Mouse (Mus musculus) liver, postnatal 0 days (tissue): ENCODE measurements around the gene Tmem50a.

Experiments used
- CTCF ChIP-seq: sonication (generic); IDR thresholded peaks from 2 replicates; pipeline ENCODE4 v1.5.1; 2016; ENCODE audit warnings: antibody characterized with exemption, low read depth
- EP300 ChIP-seq: IDR thresholded peaks from 2 replicates; pipeline ENCODE4 v1.6.1; 2016; ENCODE audit warnings: antibody characterized with exemption, low read depth, mild to moderate bottlenecking

DNA sequence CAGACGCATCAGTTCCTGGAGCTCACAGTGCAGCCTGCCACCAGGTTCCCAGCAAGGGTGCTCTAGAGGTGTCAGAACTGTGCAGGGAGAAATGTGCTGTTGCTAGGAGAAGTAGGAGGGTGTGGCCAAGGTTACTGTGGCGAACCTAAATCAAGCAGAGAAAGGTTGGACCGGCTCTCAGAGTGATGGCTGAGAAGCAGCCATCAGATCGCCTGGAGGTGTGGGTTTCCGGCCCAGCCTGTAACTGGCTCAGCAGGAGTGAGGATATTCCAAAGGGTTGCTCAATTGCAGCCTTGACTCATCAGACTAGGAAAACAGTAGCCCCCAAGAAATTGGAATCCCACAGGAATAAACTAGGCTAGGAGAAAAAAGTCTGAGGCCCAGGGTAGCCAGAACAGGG is 58.3 kb downstream of the Tmem50a start:
- TF ChIP-seq CTCF (no peak), EP300 (no peak)
